Mouse (Mus musculus) forebrain, embryonic 13.5 days (tissue): Measurements from ENCODE around the gene Gm20388. TPM values are rescaled to one million over a fixed set of nuclear protein-coding genes. Genes with fewer than 3 reads are reported as not detected.

Experiments used
- ATAC-seq: fragments of 200-750 bp; cut with Nextera tagmentation; 2 replicates; pipeline ENCODE4 v1.8.0; 2017
- H3K27ac ChIP-seq: fragments of 300-500 bp; sonication (generic); 2 replicates; pipeline ENCODE4 v1.5.1; 2015; ENCODE audit warnings: inconsistent platforms, mild to moderate bottlenecking, moderate library complexity
- H3K27me3 ChIP-seq: fragments of 300-500 bp; sonication (generic); 2 replicates; pipeline ENCODE4 v1.6.1; 2015; ENCODE audit warnings: mild to moderate bottlenecking, inconsistent platforms
- H3K36me3 ChIP-seq: fragments of 300-500 bp; sonication (generic); 2 replicates; pipeline ENCODE4 v1.6.1; 2015; ENCODE audit warnings: mild to moderate bottlenecking, inconsistent platforms; ENCODE audit not compliant: poor library complexity, severe bottlenecking
- H3K4me1 ChIP-seq: fragments of 300-500 bp; sonication (generic); 2 replicates; pipeline ENCODE4 v1.6.1; 2015; ENCODE audit warnings: inconsistent platforms
- H3K4me2 ChIP-seq: fragments of 300-500 bp; sonication (generic); 2 replicates; pipeline ENCODE4 v1.6.1; 2015; ENCODE audit warnings: inconsistent platforms, mild to moderate bottlenecking, moderate library complexity
- H3K4me3 ChIP-seq: fragments of 300-500 bp; sonication (generic); 2 replicates; pipeline ENCODE4 v1.5.1; 2015; ENCODE audit warnings: mild to moderate bottlenecking, inconsistent platforms
- H3K9ac ChIP-seq: fragments of 300-500 bp; sonication (generic); 2 replicates; pipeline ENCODE4 v1.6.1; 2015; ENCODE audit warnings: mild to moderate bottlenecking, inconsistent platforms
- H3K9me3 ChIP-seq: fragments of 300-500 bp; sonication (generic); replicated peaks from 2 replicates; pipeline ENCODE4 v1.6.1; 2016; ENCODE audit warnings: inconsistent platforms
- WGBS: fragments of 180-500 bp; shearing (Covaris S2); methylation state at CpG from one replicate; pipeline ENCODE4 v1.1.7; 2015; 5-methylcytosine and 5-hydroxymethylcytosine counted together
- polyA plus RNA-seq: library from polyadenylated mRNA; unstranded; fragments of >200 nt; fragmentation: Nextera tagmentation; extraction: Ambion mirVana; gene quantifications from 2 replicates; pipeline ENCODE4 v1.2.1, GENCODE M21; 2015

Gm20388 gene
- polyA plus RNA-seq, 1 experiment from 2014 or later, result 5.6 TPM

DNA sequence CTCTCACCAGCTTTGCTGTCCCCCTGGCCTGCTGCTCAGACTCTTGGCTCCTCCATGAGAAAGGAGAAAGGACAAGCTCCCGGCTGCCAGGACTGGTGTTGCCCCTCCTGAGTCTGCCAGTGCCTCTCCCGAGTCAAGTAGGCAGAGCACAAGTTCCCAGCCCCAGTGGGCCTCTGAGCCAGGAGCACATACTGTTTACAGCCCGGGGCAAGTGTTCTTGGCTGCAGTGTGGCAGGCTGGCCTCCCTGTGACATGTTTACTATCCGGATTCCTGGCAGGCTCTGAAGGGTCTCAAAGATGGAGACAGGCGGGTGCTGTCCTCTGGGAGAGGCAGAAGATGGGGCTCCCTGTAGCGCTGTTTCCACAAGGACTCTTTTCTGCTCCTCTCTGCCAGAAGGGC lies 346.3 kb downstream of the Gm20388 start:
- Histone ChIP-seq H3K27me3 (0 out of 2 replicates have a peak, but pooled peaks cover 3% of the 10 kb centered on the region), H3K9me3 (no peaks in the 10 kb centered on the region), H3K4me3 (no peak overlapping the region), H3K27ac (no peak overlapping the region), H3K4me2 (no peak overlapping the region), H3K9ac (no peak overlapping the region), H3K4me1 (peaks cover 36% of the 10 kb centered on the region), H3K36me3 (no peaks in the 10 kb centered on the region)
- 37% methylated on average over 6 of the region's 6 CpGs for WGBS
- ATAC-seq, result no peak; the same call in 1 of the 2 replicates

DNA sequence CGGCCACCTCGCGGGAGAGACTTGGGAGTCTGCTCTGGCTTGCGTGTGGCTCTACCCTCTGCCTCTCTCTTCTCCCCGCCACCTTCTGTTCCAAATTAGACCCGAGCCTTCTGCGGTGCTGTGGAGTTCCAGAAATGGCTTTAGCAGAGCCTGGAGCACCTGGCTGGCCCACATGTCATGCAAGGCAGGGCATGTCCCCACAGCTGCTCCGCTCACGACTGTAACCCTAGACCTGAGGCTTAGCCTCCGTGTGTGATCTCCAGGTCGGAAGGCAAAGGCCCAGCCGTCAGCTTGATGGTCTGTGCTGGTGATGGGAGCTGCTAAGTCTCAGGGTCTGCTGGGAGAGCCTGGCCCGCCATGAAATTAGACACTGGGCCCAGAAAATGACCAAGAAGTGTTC lies 348.6 kb downstream of the Gm20388 start:
- Histone ChIP-seq H3K36me3 (no peaks in the 10 kb centered on the region), H3K27me3 (0 out of 2 replicates have a peak, but pooled peaks cover 3% of the 10 kb centered on the region), H3K4me2 (no peak overlapping the region), H3K4me3 (no peak overlapping the region), H3K4me1 (peaks cover 47% of the 10 kb centered on the region), H3K27ac (no peak overlapping the region), H3K9ac (no peak overlapping the region), H3K9me3 (no peaks in the 10 kb centered on the region)
- ATAC-seq, result no peak
- WGBS, result 91% methylated on average over 13 of the region's 13 CpGs

DNA sequence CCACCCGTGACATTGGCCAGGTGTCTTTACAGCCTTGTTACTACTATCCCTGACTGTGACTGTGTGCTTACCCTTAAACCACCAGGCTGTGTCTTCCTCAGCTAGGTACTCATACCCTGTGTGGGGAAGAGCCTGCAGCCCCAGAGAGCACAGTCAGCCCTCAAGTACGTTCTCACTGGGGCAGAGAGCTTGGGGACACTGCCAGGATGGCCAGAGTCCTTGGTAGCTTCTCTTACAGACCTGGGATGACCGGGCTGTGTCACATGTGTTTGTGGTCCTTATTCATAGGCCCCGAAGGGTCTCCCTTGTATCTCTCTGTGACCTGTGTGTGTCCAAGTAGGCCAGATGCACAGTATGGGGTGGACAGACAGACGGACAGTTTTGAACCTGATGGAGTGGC lies 350.0 kb downstream of the Gm20388 start:
- no peak overlapping the region for H3K27ac ChIP-seq
- no peak overlapping the region; the same call in 1 of the 2 replicates for H3K9ac ChIP-seq
- ATAC-seq, result no peak
- WGBS, result 77% methylated on average over 5 of the region's 5 CpGs
- H3K9me3 ChIP-seq, result no peaks in the 10 kb centered on the region
- H3K4me2 ChIP-seq, result no peak overlapping the region
- H3K4me1 ChIP-seq, result peaks cover 57% of the 10 kb centered on the region
- no peaks in the 10 kb centered on the region for H3K36me3 ChIP-seq
- no peak overlapping the region for H3K4me3 ChIP-seq
- H3K27me3 ChIP-seq, result no peaks in the 10 kb centered on the region

DNA sequence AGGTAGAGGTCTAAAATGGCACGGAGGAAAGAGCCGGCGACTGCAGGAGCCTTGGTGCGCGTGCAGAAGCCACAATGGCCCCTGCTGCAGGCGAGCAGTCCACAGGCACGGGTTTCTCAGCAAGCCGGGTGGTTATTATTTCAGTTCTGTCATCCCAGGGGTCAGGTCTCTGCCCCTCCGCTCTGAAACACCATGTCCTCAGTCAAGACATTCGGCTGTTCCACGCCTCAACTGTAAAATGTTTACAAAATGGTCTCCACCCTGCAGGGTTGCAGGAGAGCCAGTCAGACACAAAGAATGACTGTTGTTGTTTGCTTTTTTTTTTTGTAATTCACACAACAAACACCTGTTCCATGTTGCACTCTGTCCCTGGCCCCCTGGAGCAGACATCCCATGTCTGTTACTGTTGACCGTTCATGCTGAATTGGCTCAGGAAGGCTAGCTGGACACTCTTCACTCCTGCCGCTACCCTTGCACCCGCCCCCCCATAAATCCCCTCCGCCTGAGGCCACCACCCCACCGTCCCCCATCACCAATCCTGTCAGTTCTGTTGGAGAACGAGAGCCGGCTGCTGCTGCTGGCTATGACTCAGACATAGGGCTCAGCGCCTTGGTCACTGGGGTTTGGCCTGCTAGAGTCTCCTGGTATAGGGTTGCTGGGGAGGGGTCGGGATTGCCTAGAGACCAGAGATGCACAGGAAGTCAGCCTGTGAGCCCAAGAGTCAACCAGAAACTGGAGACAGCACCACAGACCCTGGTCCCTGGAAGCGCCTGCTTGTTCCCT lies 350.9 kb downstream of the Gm20388 start:
- ATAC-seq, result no peak

DNA sequence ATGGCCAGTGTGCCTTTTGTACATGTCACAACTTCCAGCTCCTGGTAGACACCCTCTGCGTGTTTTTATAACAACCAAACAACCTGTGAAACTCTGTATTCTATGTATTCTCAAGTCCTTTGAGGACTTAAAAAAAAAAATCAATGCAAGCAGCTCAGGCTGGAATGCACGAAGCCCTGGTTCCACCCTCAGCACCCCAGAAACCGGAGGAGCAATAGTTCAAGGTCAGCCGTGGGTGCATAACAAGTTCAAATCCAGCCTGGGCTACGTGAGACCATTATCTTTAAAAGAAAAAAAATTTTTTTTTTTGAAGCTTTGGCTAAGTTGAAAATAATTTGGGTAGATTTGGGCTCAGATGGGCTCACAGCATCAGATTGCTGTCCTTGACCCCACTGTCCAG lies 353.2 kb downstream of the Gm20388 start:
- H3K9ac ChIP-seq, result no peak overlapping the region
- no peak overlapping the region; the same call in 1 of the 2 replicates for H3K27ac ChIP-seq
- no peak overlapping the region for H3K4me3 ChIP-seq
- peaks cover 72% of the 10 kb centered on the region for H3K4me1 ChIP-seq
- no peaks in the 10 kb centered on the region for H3K27me3 ChIP-seq
- ATAC-seq, result no peak
- WGBS, result 89% methylated on average over 5 of the region's 5 CpGs
- no peak overlapping the region for H3K4me2 ChIP-seq
- H3K36me3 ChIP-seq, result no peaks in the 10 kb centered on the region
- no peaks in the 10 kb centered on the region for H3K9me3 ChIP-seq

More for the DNA sequence above, 350.9 kb downstream of the Gm20388 start:
- no peaks in the 10 kb centered on the region for H3K36me3 ChIP-seq
- H3K27me3 ChIP-seq, result no peaks in the 10 kb centered on the region
- peaks cover 63% of the 10 kb centered on the region for H3K4me1 ChIP-seq
- H3K4me3 ChIP-seq, result no peak overlapping the region
- peak overlapping the region; percentile 16; the same call in 1 of the 2 replicates for H3K27ac ChIP-seq
- WGBS, result 45% methylated on average over 21 of the region's 21 CpGs
- no peaks in the 10 kb centered on the region for H3K9me3 ChIP-seq
- H3K9ac ChIP-seq, result no peak overlapping the region
- H3K4me2 ChIP-seq, result no peak overlapping the region

DNA sequence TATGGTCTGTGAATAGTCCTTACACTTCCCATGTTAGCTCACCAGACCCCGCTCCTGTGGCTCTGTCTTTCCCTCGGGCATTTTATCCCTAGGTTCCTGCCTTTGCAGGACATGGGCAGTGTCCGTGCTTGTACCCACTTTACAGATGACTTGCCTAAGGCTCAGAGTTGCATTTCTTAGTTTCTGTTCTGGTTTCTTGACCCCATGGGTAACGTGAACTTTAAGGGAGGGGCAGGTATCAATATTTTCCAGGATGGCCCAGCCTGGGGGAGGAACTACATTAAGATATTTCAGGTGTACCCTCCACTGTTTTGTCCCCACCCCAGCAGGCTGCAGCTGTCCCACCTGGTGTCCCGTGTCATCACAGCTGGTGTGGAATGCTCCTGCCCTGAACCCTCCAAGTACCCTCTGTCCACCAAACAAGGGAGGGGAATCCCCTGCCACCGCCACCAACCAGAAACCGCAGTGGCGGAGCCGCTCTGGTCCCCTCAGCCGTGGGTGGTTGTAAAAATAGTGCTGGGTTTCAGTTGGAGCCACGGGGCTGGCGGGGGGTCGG lies 353.8 kb downstream of the Gm20388 start:
- peak overlapping the region; percentile 96 for H3K27ac ChIP-seq
- no peaks in the 10 kb centered on the region for H3K27me3 ChIP-seq
- peak overlapping the region; percentile 48; the same call in 1 of the 2 replicates for H3K9ac ChIP-seq
- WGBS, result 35% methylated on average over 13 of the region's 13 CpGs
- peak; percentile 19 for ATAC-seq
- H3K4me2 ChIP-seq, result peak overlapping the region; percentile 48
- no peaks in the 10 kb centered on the region for H3K9me3 ChIP-seq
- H3K4me3 ChIP-seq, result no peak overlapping the region
- H3K4me1 ChIP-seq, result peaks cover 77% of the 10 kb centered on the region
- H3K36me3 ChIP-seq, result no peaks in the 10 kb centered on the region

DNA sequence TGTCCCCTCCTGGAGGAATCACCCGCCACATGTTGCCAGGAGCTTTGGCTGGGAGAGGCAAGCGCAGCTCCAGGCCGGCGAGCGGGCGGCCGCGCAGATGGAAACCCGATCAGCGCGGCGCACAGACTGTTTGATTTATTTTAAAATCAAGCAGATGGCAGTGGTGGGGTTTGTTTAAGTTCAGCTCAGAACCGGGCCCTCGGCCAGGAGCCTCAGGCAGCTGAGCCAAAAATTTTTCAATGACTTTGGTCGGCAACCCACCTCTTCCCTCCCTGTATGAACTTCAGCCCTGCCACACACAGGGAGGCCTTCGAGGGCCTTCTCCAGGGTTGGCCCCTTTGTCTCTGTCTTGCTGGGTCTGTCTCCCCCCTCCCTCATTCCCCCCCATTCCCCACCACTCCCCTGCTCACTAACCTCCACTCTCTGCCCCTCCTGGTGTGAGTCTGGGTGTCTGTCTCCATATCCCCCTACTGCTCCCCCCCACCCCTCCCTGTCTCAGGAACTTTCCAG lies 354.4 kb downstream of the Gm20388 start:
- Histone ChIP-seq H3K4me1 (peaks cover 82% of the 10 kb centered on the region), H3K27ac (peak overlapping the region; percentile 96), H3K4me3 (no peak overlapping the region), H3K27me3 (no peaks in the 10 kb centered on the region), H3K4me2 (peak overlapping the region; percentile 48), H3K9ac (peak overlapping the region; percentile 48; the same call in 1 of the 2 replicates), H3K36me3 (no peaks in the 10 kb centered on the region), H3K9me3 (no peaks in the 10 kb centered on the region)
- WGBS, result 4% methylated on average over 16 of the region's 16 CpGs
- ATAC-seq, result peak; percentile 83

DNA sequence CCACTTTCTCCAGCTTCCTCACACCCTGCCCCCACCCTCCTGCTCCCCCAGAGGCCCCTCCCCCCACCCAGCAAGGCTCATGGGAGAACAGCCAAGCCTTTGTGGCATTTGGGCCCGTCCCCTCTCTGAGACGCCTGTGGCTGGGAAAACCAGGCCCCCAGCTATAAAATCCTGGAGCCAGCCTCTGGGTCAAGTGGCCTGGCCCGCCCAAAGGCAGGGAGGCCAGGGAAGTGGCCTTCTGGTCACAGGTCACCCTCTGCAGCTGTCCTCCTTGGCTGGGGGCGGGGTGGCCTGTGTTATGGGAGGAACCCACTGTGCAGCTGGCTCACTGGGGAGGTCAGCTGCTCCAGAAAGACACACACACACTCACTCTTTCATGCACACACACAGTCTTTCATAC lies 354.8 kb downstream of the Gm20388 start:
- peak; percentile 56 for ATAC-seq
- peak overlapping the region; percentile 60 for H3K9ac ChIP-seq

DNA sequence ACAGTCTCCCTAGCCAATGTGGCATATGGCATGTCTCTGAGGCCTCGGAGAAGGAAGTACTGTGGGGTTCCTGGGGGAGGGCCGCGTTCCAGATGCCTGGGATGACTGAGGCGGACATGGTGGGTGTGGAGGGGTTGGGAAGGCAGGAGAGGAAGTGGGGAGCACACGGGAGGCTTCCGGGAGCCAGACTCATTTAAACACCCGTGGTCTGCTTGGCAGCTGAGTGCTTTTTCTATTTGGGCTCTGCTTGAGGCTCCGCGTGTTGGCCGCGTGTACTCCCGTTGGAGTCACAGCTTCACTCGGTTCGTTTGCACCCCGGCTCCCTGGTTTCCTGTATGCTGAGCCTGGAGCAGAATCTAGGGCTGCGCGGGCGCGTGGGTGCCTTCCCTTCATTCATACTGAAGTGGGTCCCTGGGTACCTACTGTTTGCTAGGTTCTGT lies 357.9 kb downstream of the Gm20388 start:
- 71% methylated on average over 19 of the region's 19 CpGs for WGBS
- no peak for ATAC-seq
- H3K4me2 ChIP-seq, result no peak overlapping the region
- H3K36me3 ChIP-seq, result no peaks in the 10 kb centered on the region
- peak overlapping the region; percentile 31; the same call in 1 of the 2 replicates for H3K27ac ChIP-seq
- H3K4me3 ChIP-seq, result no peak overlapping the region
- 0 out of 2 replicates have a peak, but pooled peaks cover 3% of the 10 kb centered on the region for H3K27me3 ChIP-seq
- H3K4me1 ChIP-seq, result peaks cover 82% of the 10 kb centered on the region
- no peak overlapping the region for H3K9ac ChIP-seq
- no peaks in the 10 kb centered on the region for H3K9me3 ChIP-seq

More for the DNA sequence above, 354.8 kb downstream of the Gm20388 start:
- Histone ChIP-seq H3K9me3 (no peaks in the 10 kb centered on the region), H3K4me3 (no peak overlapping the region), H3K27me3 (no peaks in the 10 kb centered on the region), H3K36me3 (no peaks in the 10 kb centered on the region), H3K4me1 (peaks cover 87% of the 10 kb centered on the region), H3K27ac (peak overlapping the region; percentile 96), H3K4me2 (0 out of 2 replicates have a peak overlapping the region, but pooled peaks have one; percentile 17)
- 0% methylated on average over 4 of the region's 4 CpGs for WGBS

DNA sequence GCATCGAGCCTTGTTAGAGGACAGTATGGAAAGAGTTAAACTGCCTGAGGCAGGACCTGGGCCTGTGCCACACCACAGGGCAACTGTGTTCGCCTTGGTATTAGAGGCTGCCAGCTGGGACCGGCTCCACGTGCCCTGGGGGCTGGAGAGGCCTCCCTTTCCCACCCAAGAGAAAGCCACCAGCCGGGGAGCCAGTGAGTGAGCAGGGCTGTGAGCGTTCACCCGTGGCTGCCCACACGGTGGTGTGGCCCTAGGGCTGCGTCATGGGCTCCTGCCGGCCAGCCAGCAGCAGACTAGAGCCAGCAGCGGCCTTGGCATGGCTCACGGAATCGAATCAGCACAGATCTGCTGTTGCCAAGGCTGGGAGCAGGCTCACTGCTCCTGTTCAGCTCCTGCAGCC lies 359.8 kb downstream of the Gm20388 start:
- no peak overlapping the region for H3K4me3 ChIP-seq
- H3K4me2 ChIP-seq, result no peak overlapping the region
- H3K36me3 ChIP-seq, result no peaks in the 10 kb centered on the region
- H3K9ac ChIP-seq, result peak overlapping the region; percentile 17; the same call in 1 of the 2 replicates
- H3K4me1 ChIP-seq, result peaks cover 68% of the 10 kb centered on the region
- ATAC-seq, result peak; percentile 28
- peak overlapping the region; percentile 27; the same call in 1 of the 2 replicates for H3K27ac ChIP-seq
- no peaks in the 10 kb centered on the region for H3K9me3 ChIP-seq
- 0 out of 2 replicates have a peak, but pooled peaks cover 4% of the 10 kb centered on the region for H3K27me3 ChIP-seq
- 52% methylated on average over 13 of the region's 13 CpGs for WGBS

DNA sequence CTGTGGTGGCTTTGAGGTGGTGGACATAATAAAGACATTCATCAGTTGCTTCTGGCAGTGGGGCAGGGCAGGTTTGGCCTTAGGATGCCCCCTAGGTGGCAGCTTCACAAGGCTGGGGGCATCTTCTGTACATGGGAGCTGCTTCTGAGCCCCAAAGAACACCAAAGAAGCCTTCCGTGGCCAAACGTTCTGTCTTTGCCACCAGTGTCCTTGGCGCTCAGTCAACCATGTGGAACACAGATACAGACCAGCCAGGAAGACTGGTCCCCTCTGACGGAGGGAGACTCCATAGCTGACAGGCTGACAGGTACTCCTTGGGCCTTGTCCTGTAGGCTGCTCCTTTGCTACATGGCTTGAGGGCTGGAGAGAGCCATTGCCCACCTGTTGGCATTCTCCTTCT lies 362.8 kb downstream of the Gm20388 start:
- Histone ChIP-seq H3K27ac (no peak overlapping the region), H3K4me3 (no peak overlapping the region), H3K36me3 (no peaks in the 10 kb centered on the region), H3K4me1 (peaks cover 68% of the 10 kb centered on the region), H3K27me3 (peaks cover 16% of the 10 kb centered on the region), H3K9me3 (no peaks in the 10 kb centered on the region), H3K4me2 (no peak overlapping the region), H3K9ac (no peak overlapping the region)
- 85% methylated on average over 4 of the region's 4 CpGs for WGBS
- no peak for ATAC-seq
